Mouse (Mus musculus): ENCODE data around the gene Foxk1. TPM values are rescaled to one million over a fixed set of nuclear protein-coding genes. Genes with fewer than 3 reads are reported as not detected.

The Foxk1 gene
- polyA plus RNA-seq, 1 experiment from 2014 or later, result 4.1 TPM

- 93% methylated on average over 11 of the region's 11 CpGs for WGBS
- H3K9me3 ChIP-seq (ENCODE audit: control insufficient read depth, low read length), result no peaks in the 10 kb centered on the region
- no peaks in the 10 kb centered on the region for H3K27me3 ChIP-seq (replicated peaks; ENCODE audit: control insufficient read depth, insufficient read depth, low read length)
- no peak for ATAC-seq
- peaks cover 3% of the 10 kb centered on the region for H3K4me1 ChIP-seq (replicated peaks; ENCODE audit: control insufficient read depth, insufficient read depth, low read length)
- H3K4me2 ChIP-seq (ENCODE audit: low read length), result no peak overlapping the region
- no peak overlapping the region for H3K4me3 ChIP-seq (replicated peaks; ENCODE audit: low read length)
- no peak overlapping the region for H3K9ac ChIP-seq (replicated peaks; ENCODE audit: low read depth, low read length)
- peaks cover 9% of the 10 kb centered on the region for H3K36me3 ChIP-seq (ENCODE audit: control insufficient read depth, insufficient read depth)
- H3K27ac ChIP-seq (ENCODE audit: low read length), result no peak overlapping the region
Observed at GRCm38 (mm10) chr5:142469796-142470195, 68.5 kb downstream of the Foxk1 start.

GRCm38 (mm10) chr5:142473696-142474095 lies 72.4 kb downstream of the Foxk1 start:
- H3K27ac ChIP-seq (ENCODE audit: low read length), result no peak overlapping the region
- no peaks in the 10 kb centered on the region for H3K27me3 ChIP-seq (replicated peaks; ENCODE audit: control insufficient read depth, insufficient read depth, low read length)
- H3K4me2 ChIP-seq (ENCODE audit: low read length), result no peak overlapping the region
- no peaks in the 10 kb centered on the region for H3K4me1 ChIP-seq (replicated peaks; ENCODE audit: control insufficient read depth, insufficient read depth, low read length)
- no peaks in the 10 kb centered on the region for H3K9me3 ChIP-seq (ENCODE audit: control insufficient read depth, low read length)
- ATAC-seq, result no peak
- H3K36me3 ChIP-seq (ENCODE audit: control insufficient read depth, insufficient read depth), result peaks cover 8% of the 10 kb centered on the region
- no peak overlapping the region for H3K4me3 ChIP-seq (replicated peaks; ENCODE audit: low read length)
- H3K9ac ChIP-seq (replicated peaks; ENCODE audit: low read depth, low read length), result no peak overlapping the region
- WGBS, result 58% methylated on average over 10 of the region's 10 CpGs

- no peaks in the 10 kb centered on the region for H3K9me3 ChIP-seq (ENCODE audit: control insufficient read depth, low read length)
- 87% methylated on average over 7 of the region's 7 CpGs for WGBS
- no peaks in the 10 kb centered on the region for H3K27me3 ChIP-seq (replicated peaks; ENCODE audit: control insufficient read depth, insufficient read depth, low read length)
- no peak overlapping the region for H3K4me2 ChIP-seq (ENCODE audit: low read length)
- H3K27ac ChIP-seq (ENCODE audit: low read length), result no peak overlapping the region
- H3K4me3 ChIP-seq (replicated peaks; ENCODE audit: low read length), result no peak overlapping the region
- no peaks in the 10 kb centered on the region for H3K36me3 ChIP-seq (ENCODE audit: control insufficient read depth, insufficient read depth)
- no peak for ATAC-seq
- peaks cover 8% of the 10 kb centered on the region for H3K4me1 ChIP-seq (replicated peaks; ENCODE audit: control insufficient read depth, insufficient read depth, low read length)
- no peak overlapping the region for H3K9ac ChIP-seq (replicated peaks; ENCODE audit: low read depth, low read length)
Observed at GRCm38 (mm10) chr5:142475669-142476068, 74.4 kb downstream of the Foxk1 start.

- Histone ChIP-seq H3K4me2 (ENCODE audit: low read length) (no peak overlapping the region), H3K9me3 (ENCODE audit: control insufficient read depth, low read length) (no peaks in the 10 kb centered on the region), H3K9ac (replicated peaks; ENCODE audit: low read depth, low read length) (no peak overlapping the region), H3K27me3 (replicated peaks; ENCODE audit: control insufficient read depth, insufficient read depth, low read length) (no peaks in the 10 kb centered on the region), H3K27ac (ENCODE audit: low read length) (no peak overlapping the region), H3K4me1 (replicated peaks; ENCODE audit: control insufficient read depth, insufficient read depth, low read length) (peaks cover 8% of the 10 kb centered on the region), H3K36me3 (ENCODE audit: control insufficient read depth, insufficient read depth) (no peaks in the 10 kb centered on the region), H3K4me3 (replicated peaks; ENCODE audit: low read length) (no peak overlapping the region)
- no peak for ATAC-seq
- WGBS, result 90% methylated on average over 12 of the region's 12 CpGs
Observed at GRCm38 (mm10) chr5:142477346-142477745, 76.0 kb downstream of the Foxk1 start.

- ATAC-seq, result no peak
- H3K27me3 ChIP-seq (replicated peaks; ENCODE audit: control insufficient read depth, insufficient read depth, low read length), result no peaks in the 10 kb centered on the region
- no peak overlapping the region for H3K4me2 ChIP-seq (ENCODE audit: low read length)
- peaks cover 8% of the 10 kb centered on the region for H3K4me1 ChIP-seq (replicated peaks; ENCODE audit: control insufficient read depth, insufficient read depth, low read length)
- H3K36me3 ChIP-seq (ENCODE audit: control insufficient read depth, insufficient read depth), result no peaks in the 10 kb centered on the region
- H3K4me3 ChIP-seq (replicated peaks; ENCODE audit: low read length), result no peak overlapping the region
- WGBS, result 69% methylated on average over 5 of the region's 5 CpGs
- H3K9ac ChIP-seq (replicated peaks; ENCODE audit: low read depth, low read length), result no peak overlapping the region
- H3K9me3 ChIP-seq (ENCODE audit: control insufficient read depth, low read length), result no peaks in the 10 kb centered on the region
- no peak overlapping the region for H3K27ac ChIP-seq (ENCODE audit: low read length)
Observed at GRCm38 (mm10) chr5:142477866-142478615, 76.7 kb downstream of the Foxk1 start.

GRCm38 (mm10) chr5:142478829-142479435 lies 77.6 kb downstream of the Foxk1 start:
- H3K9ac ChIP-seq (replicated peaks; ENCODE audit: low read depth, low read length), result peak overlapping the region; percentile 19; the same call in 1 of the 2 replicates
- no peak overlapping the region for H3K4me3 ChIP-seq (replicated peaks; ENCODE audit: low read length)
- H3K36me3 ChIP-seq (ENCODE audit: control insufficient read depth, insufficient read depth), result no peaks in the 10 kb centered on the region
- WGBS, result 28% methylated on average over 17 of the region's 17 CpGs
- no peak overlapping the region for H3K27ac ChIP-seq (ENCODE audit: low read length)
- ATAC-seq, result peak; percentile 67
- H3K9me3 ChIP-seq (ENCODE audit: control insufficient read depth, low read length), result no peaks in the 10 kb centered on the region
- no peaks in the 10 kb centered on the region for H3K27me3 ChIP-seq (replicated peaks; ENCODE audit: control insufficient read depth, insufficient read depth, low read length)
- H3K4me2 ChIP-seq (ENCODE audit: low read length), result peak overlapping the region; percentile 31
- peaks cover 8% of the 10 kb centered on the region for H3K4me1 ChIP-seq (replicated peaks; ENCODE audit: control insufficient read depth, insufficient read depth, low read length)

- Histone ChIP-seq H3K27ac (ENCODE audit: low read length) (no peak overlapping the region), H3K27me3 (replicated peaks; ENCODE audit: control insufficient read depth, insufficient read depth, low read length) (no peaks in the 10 kb centered on the region), H3K9ac (replicated peaks; ENCODE audit: low read depth, low read length) (no peak overlapping the region), H3K9me3 (ENCODE audit: control insufficient read depth, low read length) (no peaks in the 10 kb centered on the region), H3K36me3 (ENCODE audit: control insufficient read depth, insufficient read depth) (no peaks in the 10 kb centered on the region), H3K4me1 (replicated peaks; ENCODE audit: control insufficient read depth, insufficient read depth, low read length) (peaks cover 8% of the 10 kb centered on the region), H3K4me2 (ENCODE audit: low read length) (no peak overlapping the region), H3K4me3 (replicated peaks; ENCODE audit: low read length) (no peak overlapping the region)
- ATAC-seq, result no peak
- WGBS, result 60% methylated on average over 2 of the region's 2 CpGs
Observed at GRCm38 (mm10) chr5:142482512-142482911, 81.2 kb downstream of the Foxk1 start.

- no peak for ATAC-seq
- H3K36me3 ChIP-seq (ENCODE audit: control insufficient read depth, insufficient read depth), result no peaks in the 10 kb centered on the region
- WGBS, result 89% methylated on average over 5 of the region's 5 CpGs
- no peak overlapping the region for H3K27ac ChIP-seq (ENCODE audit: low read length)
- H3K4me2 ChIP-seq (ENCODE audit: low read length), result no peak overlapping the region
- no peak overlapping the region for H3K4me3 ChIP-seq (replicated peaks; ENCODE audit: low read length)
- no peak overlapping the region for H3K9ac ChIP-seq (replicated peaks; ENCODE audit: low read depth, low read length)
- no peaks in the 10 kb centered on the region for H3K9me3 ChIP-seq (ENCODE audit: control insufficient read depth, low read length)
- H3K4me1 ChIP-seq (replicated peaks; ENCODE audit: control insufficient read depth, insufficient read depth, low read length), result peaks cover 8% of the 10 kb centered on the region
- no peaks in the 10 kb centered on the region for H3K27me3 ChIP-seq (replicated peaks; ENCODE audit: control insufficient read depth, insufficient read depth, low read length)
Observed at GRCm38 (mm10) chr5:142483581-142483980, 82.3 kb downstream of the Foxk1 start.

- no peaks in the 10 kb centered on the region for H3K36me3 ChIP-seq (ENCODE audit: control insufficient read depth, insufficient read depth)
- H3K4me3 ChIP-seq (replicated peaks; ENCODE audit: low read length), result no peak overlapping the region
- no peaks in the 10 kb centered on the region for H3K4me1 ChIP-seq (replicated peaks; ENCODE audit: control insufficient read depth, insufficient read depth, low read length)
- H3K9me3 ChIP-seq (ENCODE audit: control insufficient read depth, low read length), result no peaks in the 10 kb centered on the region
- H3K9ac ChIP-seq (replicated peaks; ENCODE audit: low read depth, low read length), result no peak overlapping the region
- no peaks in the 10 kb centered on the region for H3K27me3 ChIP-seq (replicated peaks; ENCODE audit: control insufficient read depth, insufficient read depth, low read length)
- WGBS, result 69% methylated on average over 9 of the region's 9 CpGs
- no peak overlapping the region for H3K27ac ChIP-seq (ENCODE audit: low read length)
- H3K4me2 ChIP-seq (ENCODE audit: low read length), result no peak overlapping the region
- no peak for ATAC-seq
Observed at GRCm38 (mm10) chr5:142486654-142487053, 85.4 kb downstream of the Foxk1 start.
